Mouse (Mus musculus) bone marrow macrophage, adult 2 months (primary cell): ENCODE results near the gene Pagr1a.

ENCODE experiments used
- CTCF ChIP-seq: IDR thresholded peaks from 2 replicates; pipeline ENCODE4 v1.5.1; 2012; ENCODE audit warnings: low read depth, mild to moderate bottlenecking, low read length, moderate library complexity
- POLR2A ChIP-seq: IDR thresholded peaks from 2 replicates; pipeline ENCODE4 v1.6.1; 2012; ENCODE audit warnings: mild to moderate bottlenecking, low read depth, low read length, borderline replicate concordance

- no peak for TF ChIP-seq CTCF
- TF ChIP-seq POLR2A, result no peak
Measured at GRCm38 (mm10) chr7:127016081-127016480, 1.1 kb downstream of the Pagr1a start.
